Mouse (Mus musculus) midbrain, embryonic 13.5 days (tissue): Measurements from ENCODE around the gene Ptk7. TPM values are rescaled to one million over a fixed set of nuclear protein-coding genes. Genes with fewer than 3 reads are reported as not detected.
A peak's percentile ranks its signal among the peaks of the same experiment; 100 is the strongest.

Experiments
- ATAC-seq: fragments of 200-750 bp; cut with Nextera tagmentation; 2 replicates; pipeline ENCODE4 v1.8.0; 2017; ENCODE audit warnings: mild to moderate bottlenecking, moderate TSS enrichment, moderate library complexity
- H3K27ac ChIP-seq: fragments of 300-500 bp; sonication (generic); 2 replicates; pipeline ENCODE4 v1.5.1; 2015; ENCODE audit warnings: inconsistent platforms, mild to moderate bottlenecking, moderate library complexity
- H3K27me3 ChIP-seq: fragments of 300-500 bp; sonication (generic); 2 replicates; pipeline ENCODE4 v1.6.1; 2015; ENCODE audit warnings: mild to moderate bottlenecking, inconsistent platforms
- H3K36me3 ChIP-seq: fragments of 300-500 bp; sonication (generic); 2 replicates; pipeline ENCODE4 v1.6.1; 2015; ENCODE audit warnings: mild to moderate bottlenecking, inconsistent platforms
- H3K4me1 ChIP-seq: fragments of 300-500 bp; sonication (generic); replicated peaks from 2 replicates; pipeline ENCODE4 v1.6.1; 2015; ENCODE audit warnings: inconsistent platforms
- H3K4me2 ChIP-seq: fragments of 300-500 bp; sonication (generic); replicated peaks from 2 replicates; pipeline ENCODE4 v1.6.1; 2015; ENCODE audit warnings: moderate library complexity, mild to moderate bottlenecking, inconsistent platforms
- H3K4me3 ChIP-seq: fragments of 300-500 bp; sonication (generic); replicated peaks from 2 replicates; pipeline ENCODE4 v1.5.1; 2015; ENCODE audit warnings: mild to moderate bottlenecking, inconsistent platforms
- H3K9ac ChIP-seq: fragments of 300-500 bp; sonication (generic); replicated peaks from 2 replicates; pipeline ENCODE4 v1.6.1; 2015; ENCODE audit warnings: mild to moderate bottlenecking, inconsistent platforms
- H3K9me3 ChIP-seq: fragments of 300-500 bp; sonication (generic); 2 replicates; pipeline ENCODE4 v1.6.1; 2016; ENCODE audit warnings: mild to moderate bottlenecking, inconsistent platforms
- WGBS: fragments of 180-500 bp; shearing (Covaris S2); methylation state at CpG from one replicate; pipeline ENCODE4 v1.1.7; 2015; 5-methylcytosine and 5-hydroxymethylcytosine counted together
- microRNA-seq: library from miRNA; unstranded; fragments of <30 nt; microRNA quantifications from one replicate; pipeline ENCODE4, GENCODE M21; 2016
- polyA plus RNA-seq: library from polyadenylated mRNA; unstranded; fragments of >200 nt; fragmentation: Nextera tagmentation; extraction: Ambion mirVana; gene quantifications from 2 replicates; pipeline ENCODE4 v1.2.1, GENCODE M21; 2015

The Ptk7 gene
- polyA plus RNA-seq, 1 experiment from 2014 or later, result 37.5 TPM

GRCm38 (mm10) chr17:46525579-46526307, 103.6 kb downstream of the Ptk7 start:
- no peak overlapping the region for H3K27ac ChIP-seq

GRCm38 (mm10) chr17:46525065-46525464, 104.2 kb downstream of the Ptk7 start:
- no peak for ATAC-seq
- Histone ChIP-seq H3K4me2 (no peak overlapping the region), H3K27ac (no peak overlapping the region), H3K4me1 (no peaks in the 10 kb centered on the region; the same call in 1 of the 2 replicates), H3K27me3 (peaks cover 32% of the 10 kb centered on the region), H3K36me3 (peaks cover 48% of the 10 kb centered on the region), H3K9me3 (no peaks in the 10 kb centered on the region), H3K9ac (no peak overlapping the region), H3K4me3 (no peak overlapping the region)
- WGBS, result 85% methylated on average over 10 of the region's 10 CpGs

More at GRCm38 (mm10) chr17:46525579-46526307, 103.6 kb downstream of the Ptk7 start:
- Histone ChIP-seq H3K4me2 (no peak overlapping the region), H3K4me3 (no peak overlapping the region), H3K4me1 (no peaks in the 10 kb centered on the region), H3K27me3 (peaks cover 25% of the 10 kb centered on the region), H3K9me3 (no peaks in the 10 kb centered on the region), H3K9ac (no peak overlapping the region), H3K36me3 (peaks cover 47% of the 10 kb centered on the region)
- ATAC-seq, result peak; percentile 65
- 38% methylated on average over 12 of the region's 12 CpGs for WGBS

GRCm38 (mm10) chr17:46521963-46522668, 107.2 kb downstream of the Ptk7 start:
- Histone ChIP-seq H3K27me3 (peaks cover 38% of the 10 kb centered on the region), H3K4me2 (no peak overlapping the region), H3K36me3 (peaks cover 31% of the 10 kb centered on the region), H3K27ac (no peak overlapping the region), H3K4me3 (no peak overlapping the region), H3K9me3 (no peaks in the 10 kb centered on the region), H3K9ac (no peak overlapping the region), H3K4me1 (no peaks in the 10 kb centered on the region; the same call in 1 of the 2 replicates)
- no peak for ATAC-seq
- whole genome bisulfite sequencing, result 37% methylated on average over 24 of the region's 24 CpGs

- H3K9ac ChIP-seq, result no peak overlapping the region; the same call in 1 of the 2 replicates
- H3K36me3 ChIP-seq, result peaks cover 28% of the 10 kb centered on the region
- H3K27ac ChIP-seq, result no peak overlapping the region
- H3K27me3 ChIP-seq, result peaks cover 38% of the 10 kb centered on the region
- 84% methylated on average over 9 of the region's 9 CpGs for WGBS
- no peak overlapping the region for H3K4me2 ChIP-seq
- no peak overlapping the region for H3K4me3 ChIP-seq
- no peaks in the 10 kb centered on the region; the same call in 1 of the 2 replicates for H3K4me1 ChIP-seq
- H3K9me3 ChIP-seq, result no peaks in the 10 kb centered on the region
- no peak for ATAC-seq
These were observed 108.1 kb downstream of the Ptk7 start for GRCm38 (mm10) chr17:46521174-46521573.

GRCm38 (mm10) chr17:46520385-46520979, 108.8 kb downstream of the Ptk7 start:
- WGBS, result 53% methylated on average over 25 of the region's 25 CpGs
- Histone ChIP-seq H3K36me3 (peaks cover 21% of the 10 kb centered on the region), H3K9me3 (no peaks in the 10 kb centered on the region), H3K4me1 (no peaks in the 10 kb centered on the region; the same call in 1 of the 2 replicates), H3K27me3 (peaks cover 38% of the 10 kb centered on the region), H3K4me3 (no peak overlapping the region), H3K27ac (no peak overlapping the region), H3K9ac (peak overlapping the region; percentile 36; the same call in 1 of the 2 replicates), H3K4me2 (peak overlapping the region; percentile 11; the same call in 1 of the 2 replicates)
- no peak for ATAC-seq

GRCm38 (mm10) chr17:46519971-46520370, 109.3 kb downstream of the Ptk7 start:
- Histone ChIP-seq H3K9ac (peak overlapping the region; percentile 36; the same call in 1 of the 2 replicates), H3K36me3 (peaks cover 17% of the 10 kb centered on the region), H3K27ac (no peak overlapping the region), H3K4me2 (peak overlapping the region; percentile 11; the same call in 1 of the 2 replicates), H3K4me3 (no peak overlapping the region), H3K9me3 (no peaks in the 10 kb centered on the region), H3K27me3 (peaks cover 38% of the 10 kb centered on the region), H3K4me1 (no peaks in the 10 kb centered on the region; the same call in 1 of the 2 replicates)
- 52% methylated on average over 10 of the region's 10 CpGs for WGBS
- ATAC-seq, result no peak

Small RNAs within 50 kb of the gene (microRNA-seq; reads per million reads assigned to microRNA genes)
- not detected for gene Mir6976

Other genes with a start within 250 kb of the Ptk7 start
- 14.4 and 16.6 TPM in 2 replicates for gene Zfp318, start 245.8 kb downstream of the Ptk7 start, polyA plus RNA-seq
- 2.1 TPM in 2 replicates for gene Crip3, start 200.6 kb downstream of the Ptk7 start, polyA plus RNA-seq
- gene Slc22a7, start 191.0 kb downstream of the Ptk7 start, polyA plus RNA-seq, result not detected in 2 replicates
- gene Ttbk1, start 141.8 kb downstream of the Ptk7 start, polyA plus RNA-seq, result 4.6 and 5.0 TPM in 2 replicates
- 31.6 and 32.4 TPM in 2 replicates for gene Dnph1, start 132.8 kb downstream of the Ptk7 start, polyA plus RNA-seq
- gene Cul9, start 83.1 kb downstream of the Ptk7 start, polyA plus RNA-seq, result 18.7 and 20.3 TPM in 2 replicates
- gene Srf, start 73.3 kb downstream of the Ptk7 start, polyA plus RNA-seq, result 4.1 and 6.0 TPM in 2 replicates
- 49.1 and 54.1 TPM in 2 replicates for gene Klc4, start 16.5 kb upstream of the Ptk7 start, polyA plus RNA-seq
- 75.1 and 89.5 TPM in 2 replicates for gene Mrpl2, start 16.7 kb upstream of the Ptk7 start, polyA plus RNA-seq
- gene Cul7, start 20.8 kb upstream of the Ptk7 start, polyA plus RNA-seq, result 41.6 and 46.3 TPM in 2 replicates
- 48.1 and 49.9 TPM in 2 replicates for gene Rrp36, start 44.8 kb upstream of the Ptk7 start, polyA plus RNA-seq
- gene Mea1, start 49.3 kb upstream of the Ptk7 start, polyA plus RNA-seq, result 237 and 241 TPM in 2 replicates
- gene Klhdc3, start 51.4 kb upstream of the Ptk7 start, polyA plus RNA-seq, result 152 TPM in 2 replicates
- 88.6 and 94.5 TPM in 2 replicates for gene Ppp2r5d, start 75.6 kb upstream of the Ptk7 start, polyA plus RNA-seq
- gene Pex6, start 82.0 kb upstream of the Ptk7 start, polyA plus RNA-seq, result 21.3 and 24.3 TPM in 2 replicates
- 0.80 and 0.81 TPM in 2 replicates for gene Gnmt, start 99.7 kb upstream of the Ptk7 start, polyA plus RNA-seq
- 55.7 and 59.8 TPM in 2 replicates for gene Cnpy3, start 122.7 kb upstream of the Ptk7 start, polyA plus RNA-seq
- 0.24 and 0.46 TPM in 2 replicates for gene Ptcra, start 134.2 kb upstream of the Ptk7 start, polyA plus RNA-seq
- gene 2310039H08Rik, start 143.1 kb upstream of the Ptk7 start, polyA plus RNA-seq, result 53.4 and 54.0 TPM in 2 replicates
- 119 and 125 TPM in 2 replicates for gene Rpl7l1, start 153.2 kb upstream of the Ptk7 start, polyA plus RNA-seq
- 9.4 and 9.6 TPM in 2 replicates for gene Bicral, start 229.0 kb upstream of the Ptk7 start, polyA plus RNA-seq